Mouse (Mus musculus) heart, adult 8-10 months (tissue): Measurements from ENCODE around the gene Has3. TPM values are rescaled to one million over a fixed set of nuclear protein-coding genes. Genes with fewer than 3 reads are reported as not detected.

Experiments used
- DNase-seq: peaks from one replicate; pipeline ENCODE4 v3.0.0; 2022; ENCODE audit warnings: low spot score
- total RNA-seq, 4 experiments: library from RNA; stranded (reverse); gene quantifications; 2 replicates each; pipeline ENCODE4 v1.2.4; 2022

Has3 gene
- total RNA-seq, 4 experiments from 2014 or later, result 0.62 to 1.3 (median 1.0) TPM

DNA sequence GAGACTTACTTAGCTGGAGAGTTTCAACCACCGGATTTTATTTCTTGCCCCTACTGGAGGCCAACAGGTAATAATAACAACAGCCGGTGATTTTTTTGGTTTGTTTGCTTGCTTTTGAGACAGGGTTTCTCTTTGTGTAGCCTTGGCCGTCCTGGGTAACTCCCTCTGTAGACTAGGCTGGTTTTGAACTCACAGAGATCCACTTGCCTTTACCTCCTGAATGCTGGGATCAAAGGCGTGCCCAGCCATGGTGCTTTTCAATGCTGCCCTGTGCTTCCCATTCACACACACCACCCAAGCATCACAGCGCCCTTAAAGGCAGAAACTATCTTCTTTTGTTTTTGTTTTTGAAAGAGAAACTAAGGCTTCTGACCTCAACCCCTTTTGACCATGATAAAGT, 59.9 kb downstream of the Has3 start:
- no peak for DNase-seq

DNA sequence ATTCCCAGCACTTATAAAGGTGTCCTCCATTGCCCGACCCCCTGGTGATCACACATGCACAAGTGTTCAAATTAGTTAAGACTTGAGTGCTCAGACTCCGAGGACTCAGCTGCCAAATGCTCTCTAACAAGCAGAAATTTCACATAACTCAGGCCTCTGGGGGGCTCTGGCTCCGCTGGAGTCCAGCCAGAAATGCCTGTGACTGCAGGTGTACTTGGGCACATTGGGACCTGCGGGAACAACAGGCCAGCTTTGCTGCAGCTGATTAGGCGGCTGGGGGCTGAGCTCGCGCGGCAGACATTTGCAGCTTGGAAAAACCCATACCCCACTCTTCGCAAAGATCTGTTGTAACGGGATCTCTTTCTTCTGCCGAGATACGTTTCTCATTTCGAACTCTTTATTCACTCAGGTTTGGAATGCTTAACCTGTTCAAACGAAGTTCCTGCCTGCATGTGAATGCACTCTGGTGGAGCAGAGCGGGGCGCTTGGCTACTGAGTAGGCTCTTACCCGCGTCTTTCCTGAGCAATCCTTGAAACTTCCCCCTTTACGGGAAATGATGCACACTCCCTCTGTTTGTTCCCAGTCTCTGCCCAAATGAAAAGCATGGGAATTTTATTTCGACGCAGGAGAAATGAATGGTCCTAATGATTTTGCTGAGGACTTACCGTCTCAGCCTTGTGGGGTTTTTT, 62.5 kb downstream of the Has3 start:
- no peak for DNase-seq

DNA sequence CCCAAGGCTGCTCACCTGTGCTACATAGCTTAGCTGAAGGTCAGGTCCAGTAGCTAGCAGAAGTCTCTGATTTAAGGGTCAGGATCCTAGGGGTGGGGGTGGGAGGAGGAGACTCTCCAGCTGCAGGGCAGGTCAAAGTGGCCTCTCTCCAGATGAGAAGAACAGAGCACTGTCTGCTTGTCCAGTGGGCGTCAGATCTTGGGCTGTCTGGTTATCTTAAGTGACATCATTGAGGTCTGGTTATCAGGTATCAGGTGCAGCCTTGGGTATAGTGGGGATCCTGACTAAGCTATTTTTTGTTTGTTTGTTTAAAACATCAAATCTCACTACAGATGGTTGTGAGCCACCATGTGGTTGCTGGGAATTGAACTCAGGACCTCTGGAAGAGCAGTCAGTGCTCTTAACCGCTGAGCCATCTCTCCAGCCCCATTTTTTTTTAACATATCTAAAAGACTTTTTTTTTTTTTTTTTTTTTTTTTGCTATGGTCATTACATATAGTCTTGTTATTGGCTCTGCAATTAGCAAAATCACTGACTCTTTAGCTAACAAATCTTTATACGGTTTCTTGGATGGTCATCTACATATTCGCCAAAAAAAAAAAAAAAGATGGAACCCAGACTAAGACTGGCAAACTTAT, 63.6 kb downstream of the Has3 start:
- DNase-seq, result no peak

Other genes with a start within 250 kb of the Has3 start
- gene Tango6, start 187.2 kb upstream of the Has3 start, total RNA-seq, result 10 to 100 TPM in 3 of 4 experiments, 1 to 10 TPM in 1; 9.9 to 11.0 (median 10.8) TPM
- gene Utp4, start 23.4 kb downstream of the Has3 start, total RNA-seq, result 10 to 100 TPM; 20.2 to 23.0 (median 21.6) TPM
- 10 to 100 TPM; 10.6 to 11.6 (median 11.3) TPM for gene Sntb2, start 65.5 kb downstream of the Has3 start, total RNA-seq
- 10 to 100 TPM; 59.7 to 67.1 (median 62.5) TPM for gene Vps4a, start 161.0 kb downstream of the Has3 start, total RNA-seq
- gene Pdf, start 178.4 kb downstream of the Has3 start, total RNA-seq, result 10 to 100 TPM; 67.1 to 76.1 (median 74.4) TPM
- 10 to 100 TPM; 16.4 to 20.2 (median 17.7) TPM for gene Cog8, start 186.4 kb downstream of the Has3 start, total RNA-seq
- gene Nip7, start 186.6 kb downstream of the Has3 start, total RNA-seq, result 10 to 100 TPM; 24.8 to 28.1 (median 26.1) TPM
- not detected for gene Tmed6, start 195.4 kb downstream of the Has3 start, total RNA-seq
- 10 to 100 TPM; 13.2 to 14.1 (median 13.4) TPM for gene Terf2, start 226.3 kb downstream of the Has3 start, total RNA-seq